9 mouse cellular contexts compared by ENCODE assay signal in the genomic region with DNA sequence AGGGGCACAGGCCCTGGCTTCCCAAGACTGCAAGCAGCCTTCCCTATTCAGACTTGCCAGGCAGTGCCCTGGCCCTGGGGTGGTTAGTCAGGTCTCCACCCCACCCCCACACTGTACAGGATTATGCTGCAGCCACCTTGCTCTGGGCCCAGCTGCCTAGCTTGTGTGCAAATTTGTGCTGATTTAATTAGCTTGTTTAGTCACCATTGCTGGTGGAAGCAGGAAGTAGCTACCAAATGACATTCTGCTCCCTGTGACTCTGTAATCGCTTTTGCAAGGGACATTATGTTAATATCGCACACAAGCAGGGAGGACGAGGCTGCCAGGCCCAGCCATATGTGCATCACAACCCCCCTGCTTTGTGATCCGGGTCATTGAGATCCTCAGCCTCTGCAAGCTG.
DNase-seq lines count a peak whose midpoint lies in the region; ATAC-seq and TF ChIP-seq lines count a peak whose summit lies in the region.
"Had no signal": no experiment of that assay in that cellular context is flagged by ENCODE, and none has a peak within 500 bp of the region (broad histone marks: within the 10 kb centered on the region; RNA-seq: fewer than 3 reads in every experiment).

No protein-coding gene starts in this region.

- no peak overlapping the region for H3K4me3 ChIP-seq in intestine, embryonic 14.5 days (ENCODE audit: low read depth, low read length)
- no peak overlapping the region for H3K4me3 ChIP-seq in intestine, postnatal 0 days (ENCODE audit: low read depth, low read length)
- H3K4me3 ChIP-seq in forebrain, embryonic 15.5 days = no peak overlapping the region

- TF ChIP-seq CTCF in intestine, postnatal 0 days (IDR thresholded peaks at IDR 0.05; ENCODE audit: low read depth) = no peak

- no peaks in the 10 kb centered on the region for H3K36me3 ChIP-seq in intestine, embryonic 14.5 days (ENCODE audit: control insufficient read depth, insufficient read depth, low read length)
- H3K36me3 ChIP-seq in intestine, postnatal 0 days (ENCODE audit: control insufficient read depth, insufficient read depth) = no peaks in the 10 kb centered on the region
- no peaks in the 10 kb centered on the region for H3K36me3 ChIP-seq in forebrain, embryonic 15.5 days

- no peak overlapping the region for H3K9ac ChIP-seq in intestine, embryonic 14.5 days (ENCODE audit: low read length)
- no peak overlapping the region for H3K9ac ChIP-seq in intestine, postnatal 0 days (ENCODE audit: low read depth, low read length)
- no peak overlapping the region for H3K9ac ChIP-seq in forebrain, embryonic 15.5 days (replicated peaks)
- H3K9ac ChIP-seq: liver, embryonic 14.5 days had no signal

- no peaks in the 10 kb centered on the region for H3K27me3 ChIP-seq in intestine, embryonic 14.5 days (replicated peaks; ENCODE audit: control insufficient read depth, insufficient read depth, low read length)
- H3K27me3 ChIP-seq in intestine, postnatal 0 days (replicated peaks; ENCODE audit: control insufficient read depth, insufficient read depth, low read length) = no peaks in the 10 kb centered on the region
- no peaks in the 10 kb centered on the region for H3K27me3 ChIP-seq in forebrain, embryonic 15.5 days

- ATAC-seq in intestine, embryonic 14.5 days (replicated peaks; ENCODE audit: low FRiP score, low TSS enrichment, low read depth) = peak; percentile 61; the same call in 1 of the 2 replicates
- ATAC-seq in intestine, postnatal 0 days = no peak; the same call in 1 of the 2 replicates
- peak; percentile 68 for ATAC-seq in forebrain, embryonic 15.5 days (replicated peaks)

- WGBS in intestine, embryonic 14.5 days = 75% methylated on average over 4 of the region's 4 CpGs
- 58% methylated on average over 4 of the region's 4 CpGs for WGBS in intestine, postnatal 0 days
- WGBS in forebrain, embryonic 15.5 days = 26% methylated on average over 4 of the region's 4 CpGs

- 0 out of 2 replicates have a peak, but pooled peaks cover 3% of the 10 kb centered on the region for H3K4me1 ChIP-seq in intestine, embryonic 14.5 days (replicated peaks; ENCODE audit: control insufficient read depth, insufficient read depth, low read length)
- no peaks in the 10 kb centered on the region for H3K4me1 ChIP-seq in intestine, postnatal 0 days (replicated peaks; ENCODE audit: control insufficient read depth, insufficient read depth, low read length)
- H3K4me1 ChIP-seq in forebrain, embryonic 15.5 days = peaks cover 9% of the 10 kb centered on the region

- H3K4me2 ChIP-seq in intestine, embryonic 14.5 days (ENCODE audit: low read length) = no peak overlapping the region
- H3K4me2 ChIP-seq in intestine, postnatal 0 days (replicated peaks; ENCODE audit: low read depth) = no peak overlapping the region
- no peak overlapping the region for H3K4me2 ChIP-seq in forebrain, embryonic 15.5 days (replicated peaks)

- no peaks in the 10 kb centered on the region for H3K9me3 ChIP-seq in intestine, embryonic 14.5 days (ENCODE audit: control insufficient read depth, low read length)
- no peaks in the 10 kb centered on the region for H3K9me3 ChIP-seq in intestine, postnatal 0 days (ENCODE audit: control insufficient read depth)
- H3K9me3 ChIP-seq in forebrain, embryonic 15.5 days = no peaks in the 10 kb centered on the region

- DNase-seq in intestine, embryonic 14.5 days (ENCODE audit: low spot score) = no peak
- peak; percentile 61 for DNase-seq in kidney, postnatal 10 days
- peak; percentile 34 for DNase-seq in retina, postnatal 7 days (ENCODE audit: low read depth, low spot score)
- no peak for DNase-seq in layer of hippocampus, adult 11-12 months (ENCODE audit: low spot score)
- no peak for DNase-seq in urinary bladder, adult 18-20 months (ENCODE audit: low spot score in 2 of 2)
- no peak for DNase-seq in layer of hippocampus, adult 9-11 months

- H3K27ac ChIP-seq in intestine, embryonic 14.5 days (ENCODE audit: low read depth) = no peak overlapping the region
- H3K27ac ChIP-seq in intestine, postnatal 0 days (ENCODE audit: low read depth, low read length) = no peak overlapping the region
- no peak overlapping the region; the same call in 1 of the 2 replicates for H3K27ac ChIP-seq in forebrain, embryonic 15.5 days (replicated peaks)
- H3K27ac ChIP-seq: liver, embryonic 14.5 days had no signal

Comparison
In these comparisons a context has a peak if more than half of its experiments do, and no peak if none do; other contexts are left out.
1. DNase-seq: peak in kidney, postnatal 10 days (single experiment) and retina, postnatal 7 days (single experiment); none in intestine, embryonic 14.5 days (single experiment), layer of hippocampus, adult 11-12 months (single experiment), urinary bladder, adult 18-20 months (0 of 2) and layer of hippocampus, adult 9-11 months (single experiment).